Mouse (Mus musculus) T-helper 1 cell (primary cell): Measurements from ENCODE around the gene Car9.
"Not testable (repeated sequence)": the region's sequence is repeated elsewhere in the genome, so short reads cannot be mapped to it uniquely, and the experiment has no call there.

Experiments used
- in situ Hi-C: fragments of 300-600 bp; cut with MboI, MseI; formaldehyde crosslinking; loops from one replicate; pipeline ENCODE4 v1.15.1; 2025; ENCODE audit warnings: high pct_unique_total_duplicates

Car9 gene

DNA sequence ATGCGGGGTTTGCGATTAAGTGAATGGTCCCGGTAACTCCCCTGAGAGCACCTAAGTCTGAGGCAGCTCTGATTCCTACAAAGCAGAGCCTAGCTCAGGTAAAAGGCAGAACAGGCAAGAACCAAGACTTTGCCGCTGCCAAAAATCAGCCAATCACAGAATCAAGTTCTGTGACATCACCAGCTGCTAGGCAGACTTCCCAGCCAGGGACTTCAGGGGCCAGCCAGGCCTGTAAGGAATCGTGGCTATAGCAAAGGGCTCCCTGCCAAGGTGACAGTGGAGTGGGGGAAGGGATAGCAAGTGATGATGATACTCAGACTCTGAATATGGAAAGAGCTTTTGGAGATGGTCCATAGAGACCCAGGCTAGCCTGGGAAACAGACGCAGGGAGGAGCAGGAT, 13.2 kb downstream of the Car9 start:
- in situ Hi-C loops: no loop called here

- in situ Hi-C loops: no loop called here
Observed at GRCm38 (mm10) chr4:43527880-43528279, 21.1 kb downstream of the Car9 start.

DNA sequence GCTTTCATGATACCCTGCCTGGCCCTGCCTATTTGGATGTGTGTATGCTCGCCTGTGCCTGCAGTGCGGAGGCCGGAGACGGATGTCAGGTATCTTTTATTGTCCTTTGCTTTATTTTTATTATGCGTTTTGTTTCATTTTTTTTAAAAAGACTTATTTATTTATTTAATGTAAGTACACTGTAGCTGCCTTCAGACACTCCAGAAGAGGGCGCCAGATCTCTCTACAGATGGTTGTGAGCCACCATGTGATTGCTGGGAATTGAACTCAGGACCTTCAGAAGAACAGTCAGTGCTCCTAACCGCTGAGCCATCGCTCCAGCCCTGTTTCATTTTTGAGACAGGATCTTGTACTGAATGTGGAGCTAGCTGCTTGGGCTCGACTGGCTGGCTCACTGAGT, 21.7 kb downstream of the Car9 start:
- in situ Hi-C loops: no loop called here

DNA sequence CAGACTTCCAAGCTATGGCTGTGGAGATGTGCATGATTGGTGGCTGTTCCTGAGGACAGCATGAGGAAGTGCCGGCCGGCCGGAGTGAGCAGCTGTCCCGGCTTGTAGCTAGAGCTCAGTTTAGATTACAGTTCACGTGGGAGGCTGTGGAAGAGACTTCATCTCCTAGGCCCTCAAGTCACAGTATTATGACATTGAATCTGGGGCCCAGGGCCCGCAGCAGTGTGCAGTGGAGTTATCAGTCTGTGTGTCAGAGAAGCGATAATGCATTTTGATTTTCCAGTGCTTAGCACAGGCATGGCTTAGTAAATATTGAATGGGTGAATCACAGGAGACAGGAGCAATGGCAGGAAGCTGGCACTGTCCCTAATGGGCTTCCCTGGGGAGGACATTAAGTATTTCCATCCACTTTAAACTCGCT, 23.3 kb downstream of the Car9 start:
- in situ Hi-C loops: no loop called here

DNA sequence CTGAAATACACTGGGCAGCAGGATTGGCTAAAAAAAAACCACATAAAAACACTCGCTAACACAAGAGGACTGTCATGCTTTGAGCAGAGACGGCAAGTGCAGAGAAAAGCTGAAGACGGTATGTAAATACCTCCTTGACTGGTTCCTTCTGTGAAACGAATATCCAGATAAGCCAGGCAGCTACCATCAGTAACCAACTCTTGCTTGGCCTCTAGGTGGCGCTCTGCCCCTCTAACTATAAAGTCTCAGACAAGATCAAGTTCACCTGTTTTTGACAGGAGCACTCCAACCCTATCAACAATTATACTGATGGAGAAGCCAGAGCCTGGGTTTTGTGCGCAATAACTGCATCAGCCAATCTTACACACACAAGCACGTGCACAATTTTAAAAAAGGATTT, 23.8 kb downstream of the Car9 start:
- in situ Hi-C loops: no loop called here

GRCm38 (mm10) chr4:43533270-43533669, 26.5 kb downstream of the Car9 start:
- in situ Hi-C loops: no loop called here

DNA sequence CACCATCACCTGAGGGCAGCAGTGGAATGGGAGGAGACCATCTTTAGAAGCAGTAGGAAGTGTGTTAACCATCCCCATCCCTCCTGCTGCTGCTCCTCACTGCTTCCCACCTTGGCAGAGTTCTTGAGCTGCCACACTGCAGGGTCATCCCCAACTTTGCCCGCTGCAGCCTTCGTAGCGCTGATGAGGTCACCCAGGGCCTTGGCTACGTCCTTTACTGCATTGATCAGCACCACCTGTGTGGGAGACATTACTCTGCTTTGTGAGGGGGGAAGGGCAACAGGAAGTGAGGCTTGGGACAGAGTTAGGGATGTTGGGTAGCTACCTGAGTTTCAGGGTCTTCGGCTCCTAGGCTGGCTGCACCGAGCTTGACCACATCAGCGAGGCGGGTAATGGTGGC, 28.9 kb downstream of the Car9 start:
- in situ Hi-C loops: no loop called here

GRCm38 (mm10) chr4:43536031-43536430, 29.3 kb downstream of the Car9 start:
- in situ Hi-C loops: no loop called here

GRCm38 (mm10) chr4:43542044-43542443, 35.3 kb downstream of the Car9 start:
- in situ Hi-C loops: no loop called here

- in situ Hi-C loops: no loop called here
Observed at GRCm38 (mm10) chr4:43546375-43547047, 39.7 kb downstream of the Car9 start.

DNA sequence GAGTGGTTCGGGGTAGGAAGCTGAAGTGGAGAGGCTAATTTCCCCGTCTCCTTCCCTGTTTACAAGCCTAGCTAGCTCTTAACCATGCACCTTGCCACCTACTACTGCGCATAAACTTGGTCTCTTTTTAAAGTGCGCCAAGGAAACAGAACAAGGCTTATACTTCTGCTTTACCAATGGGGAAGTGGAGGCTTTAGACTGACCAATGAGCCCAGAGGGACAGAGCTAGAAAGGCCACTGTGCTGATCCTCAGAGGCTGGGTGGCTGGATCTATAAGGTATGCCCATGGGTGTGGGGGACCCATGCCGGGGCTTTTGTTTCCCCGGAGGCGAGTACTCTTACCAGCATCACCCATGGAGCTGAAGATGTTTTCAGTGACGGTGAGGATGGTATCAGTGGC, 40.4 kb downstream of the Car9 start:
- in situ Hi-C loops: no loop called here

DNA sequence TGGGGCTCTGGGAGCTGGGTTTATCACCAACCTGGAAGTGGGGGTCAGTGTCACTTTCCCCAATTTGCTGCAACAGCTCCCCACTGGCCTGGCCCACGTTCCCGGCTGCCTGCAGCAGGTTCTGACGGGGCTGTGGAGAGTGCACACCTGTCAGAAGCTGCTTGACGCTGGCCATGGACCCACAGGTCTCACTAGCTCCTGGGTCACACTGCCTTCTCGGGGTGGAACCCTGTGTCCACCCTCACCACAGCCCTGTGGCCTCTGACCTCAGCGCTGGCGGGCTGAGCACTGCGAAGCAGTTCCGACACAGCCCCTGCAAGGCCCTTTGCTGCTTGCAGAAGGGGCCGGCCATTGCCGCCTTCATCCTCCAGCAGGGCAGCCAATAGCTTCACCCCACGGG, 42.3 kb downstream of the Car9 start:
- in situ Hi-C loops: no loop called here

GRCm38 (mm10) chr4:43551854-43552253, 45.1 kb downstream of the Car9 start:
- in situ Hi-C loops: not testable (repeated sequence)

- in situ Hi-C loops: no loop called here
Observed at GRCm38 (mm10) chr4:43552437-43552836, 45.7 kb downstream of the Car9 start.

GRCm38 (mm10) chr4:43553891-43554290, 47.1 kb downstream of the Car9 start:
- in situ Hi-C loops: no loop called here

- in situ Hi-C loops: no loop called here
Observed at GRCm38 (mm10) chr4:43555926-43556325, 49.2 kb downstream of the Car9 start.

GRCm38 (mm10) chr4:43558028-43558630, 51.4 kb downstream of the Car9 start:
- in situ Hi-C loops: no loop called here

DNA sequence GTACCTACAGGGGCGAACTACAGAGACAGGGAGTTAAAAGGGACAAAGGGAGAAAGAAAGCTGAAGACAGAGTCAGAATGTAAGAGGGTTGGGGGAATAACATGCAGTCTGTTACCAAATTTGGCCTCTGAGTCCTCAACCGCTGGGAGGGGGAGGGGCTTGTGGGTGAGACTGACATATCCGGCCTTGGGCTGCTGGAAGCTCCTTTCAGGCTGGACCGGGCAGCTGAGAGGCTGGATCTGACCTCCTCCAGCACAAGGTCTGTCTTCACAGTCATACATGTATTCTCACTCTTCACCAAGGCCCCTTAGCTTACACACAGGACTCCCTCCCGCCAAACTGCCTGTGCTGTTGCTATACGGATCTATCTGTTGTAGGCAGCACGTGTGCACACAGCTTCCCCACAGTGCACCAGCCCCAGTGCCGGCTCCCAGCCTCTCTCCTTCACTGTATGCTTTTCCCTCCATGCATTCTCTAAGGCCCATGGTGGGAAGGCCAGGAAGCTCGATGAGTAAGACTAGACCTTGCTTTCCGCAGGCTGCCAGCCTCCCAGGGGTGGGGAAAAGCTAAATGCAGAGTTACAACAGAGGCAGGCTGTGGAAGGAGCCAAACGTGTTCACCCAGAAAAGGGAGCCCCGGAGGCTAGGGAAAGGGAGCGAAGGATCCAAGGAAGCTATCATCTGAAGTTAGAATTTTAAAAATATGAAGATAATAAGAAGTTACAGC, 52.0 kb downstream of the Car9 start:
- in situ Hi-C loops: no loop called here

DNA sequence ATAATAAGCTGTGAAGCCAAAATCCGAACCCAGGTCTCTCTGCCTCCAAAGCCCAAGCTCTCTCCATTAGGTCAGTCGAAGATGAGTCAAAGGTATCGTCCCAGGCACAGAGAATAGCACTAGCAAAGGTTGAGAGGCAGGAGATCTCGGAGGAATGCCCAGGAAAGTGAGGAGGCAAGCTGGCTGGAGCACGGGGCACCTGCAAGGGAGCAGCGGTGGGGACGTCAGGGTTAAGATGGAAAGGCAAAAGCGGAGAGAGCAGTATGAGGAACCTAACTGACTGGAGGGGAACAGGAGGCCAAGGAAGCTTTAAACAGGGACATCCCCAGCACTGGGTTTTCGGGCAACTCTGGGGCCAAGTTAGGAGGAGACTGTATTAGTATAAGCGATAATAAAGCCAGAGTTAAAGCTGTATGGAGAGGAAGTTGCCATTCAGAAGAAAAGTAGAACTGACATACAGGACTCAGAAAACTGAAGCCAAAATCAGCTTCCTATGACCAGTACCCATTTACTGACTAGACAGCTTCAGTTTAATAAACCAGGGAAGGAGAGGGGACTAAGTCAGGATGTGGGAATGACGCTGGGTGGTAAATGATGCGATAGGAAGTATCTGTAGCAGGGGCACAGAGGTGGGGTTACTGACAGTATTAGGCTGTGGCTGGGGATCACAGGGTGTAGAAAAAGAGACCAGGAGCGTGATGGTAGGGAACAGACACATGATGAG, 52.9 kb downstream of the Car9 start:
- in situ Hi-C loops: loop anchor here (5.0 kb wide), 1 partner anchor 512 kb away; the partner anchor contains the start of gene Fam214b

- in situ Hi-C loops: loop anchor here (5.0 kb wide), 1 partner anchor 513 kb away; the partner anchor contains the start of gene Fam214b
Observed at GRCm38 (mm10) chr4:43560243-43560611, 53.5 kb downstream of the Car9 start.

DNA sequence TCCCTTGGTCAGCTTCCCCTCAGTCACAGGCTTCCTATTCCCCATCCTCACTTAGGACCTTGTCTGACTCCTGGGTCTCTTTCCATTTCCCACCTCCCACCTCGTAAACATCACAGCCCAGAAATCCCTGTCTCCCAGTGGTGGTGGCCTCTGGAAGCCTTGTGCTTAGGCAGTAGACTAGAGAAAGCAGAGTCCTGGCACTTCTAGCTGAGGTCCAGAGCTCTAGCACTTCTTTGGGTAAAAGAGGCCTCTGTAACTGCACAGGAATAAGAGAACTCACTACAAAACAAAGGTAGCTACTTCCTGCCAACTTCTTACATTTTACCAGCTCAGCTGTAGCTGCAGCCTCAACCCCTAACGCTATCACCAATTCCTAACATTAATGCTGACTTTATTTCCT, 54.2 kb downstream of the Car9 start:
- in situ Hi-C loops: loop anchor here (5.0 kb wide), 1 partner anchor 514 kb away; the partner anchor contains the start of gene Fam214b

DNA sequence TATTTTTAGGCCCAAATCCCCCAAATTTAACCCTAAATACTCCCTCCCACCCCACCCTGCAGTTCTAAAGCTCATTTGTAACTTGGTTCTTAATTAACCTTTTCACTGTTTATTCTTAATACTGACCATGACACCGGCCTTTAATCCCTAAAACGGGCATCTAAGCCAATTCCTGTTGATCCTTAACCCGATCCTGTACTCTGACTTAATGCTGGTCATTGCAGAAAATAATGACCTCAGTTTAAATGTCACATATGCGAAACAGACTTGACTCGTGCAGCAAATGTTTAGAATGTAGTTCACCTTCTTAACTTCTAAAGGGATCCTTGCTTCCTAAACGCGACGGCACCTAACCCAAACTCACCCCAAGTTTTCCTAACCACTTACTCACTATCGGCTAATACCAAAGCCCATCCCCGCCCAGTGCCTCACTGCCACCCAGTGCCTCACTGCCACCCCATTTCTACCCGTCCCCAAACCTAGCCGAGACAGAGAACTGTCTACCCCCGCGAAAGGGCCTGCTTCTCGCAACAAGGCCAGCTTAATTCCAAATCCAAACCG, 54.8 kb downstream of the Car9 start:
- in situ Hi-C loops: loop anchor here (5.0 kb wide), 1 partner anchor 514 kb away; the partner anchor contains the start of gene Fam214b
